Mouse (Mus musculus) spleen, adult 2 months (tissue): ENCODE measurements around the gene Gm44511. TPM values are rescaled to one million over a fixed set of nuclear protein-coding genes. Genes with fewer than 3 reads are reported as not detected.
A peak's percentile ranks its signal among the peaks of the same experiment; 100 is the strongest.
"Not testable (repeated sequence)": the region's sequence is repeated elsewhere in the genome, so short reads cannot be mapped to it uniquely, and the experiment has no call there.

Experiments used
- DNase-seq, 2 experiments: peaks; one replicate each; pipeline versions ENCODE4 v3.0.0 to v3.0.0-alpha.2; 2012 to 2021; ENCODE audit warnings: low spot score in 2 of 2, low read depth in 1 of 2
- H3K27ac ChIP-seq: fragments of 200-500 bp; 2 replicates; pipeline ENCODE4 v1.5.1; 2012; ENCODE audit warnings: low read length, inconsistent platforms; ENCODE audit not compliant: insufficient read depth
- H3K27me3 ChIP-seq: fragments of 200-500 bp; 2 replicates; pipeline ENCODE4 v1.6.1; 2012; ENCODE audit warnings: mild to moderate bottlenecking, moderate library complexity, low read length, inconsistent platforms; ENCODE audit not compliant: control insufficient read depth, insufficient read depth
- H3K36me3 ChIP-seq: fragments of 200-500 bp; 2 replicates; pipeline ENCODE4 v1.6.1; 2012; ENCODE audit warnings: mild to moderate bottlenecking, low read length, inconsistent platforms; ENCODE audit not compliant: control insufficient read depth, insufficient read depth
- H3K4me1 ChIP-seq: fragments of 200-500 bp; 2 replicates; pipeline ENCODE4 v1.6.1; 2011; ENCODE audit warnings: inconsistent platforms; ENCODE audit not compliant: control insufficient read depth, insufficient read depth, insufficient read length
- H3K4me3 ChIP-seq: fragments of 200-500 bp; 2 replicates; pipeline ENCODE4 v1.5.1; 2011; ENCODE audit warnings: mild to moderate bottlenecking, inconsistent platforms; ENCODE audit not compliant: insufficient read depth, insufficient read length; ENCODE audit errors: extremely low read depth
- CTCF ChIP-seq: fragments of 200-500 bp; IDR thresholded peaks from 2 replicates; pipeline ENCODE4 v1.5.1; 2011; ENCODE audit warnings: mild to moderate bottlenecking, inconsistent platforms; ENCODE audit not compliant: insufficient read depth, insufficient read length, insufficient replicate concordance; ENCODE audit errors: extremely low read depth
- POLR2A ChIP-seq: fragments of 200-500 bp; IDR thresholded peaks from 2 replicates; pipeline ENCODE4 v1.6.1; 2011; ENCODE audit warnings: low read depth, low read length, inconsistent platforms
- WGBS: fragments of 180-500 bp; shearing (Covaris S2); methylation state at CpG from one replicate; pipeline ENCODE4 v1.1.7; 2018; 5-methylcytosine and 5-hydroxymethylcytosine counted together
- polyA plus RNA-seq: library from polyadenylated mRNA; depleted of rRNA; stranded (reverse); fragments of >200 nt; gene quantifications from 2 replicates; pipeline ENCODE4 v1.2.3, GENCODE M21; 2012

Gene Gm44511
- polyA plus RNA-seq, 1 experiment, result 0.23 TPM

- TF ChIP-seq CTCF, result no peak
- TF ChIP-seq POLR2A, result no peak
- Histone ChIP-seq H3K27ac (peak overlapping the region; percentile 53; the same call in 1 of the 2 replicates), H3K4me3 (peak overlapping the region; percentile 42; the same call in 1 of the 2 replicates), H3K27me3 (no peaks in the 10 kb centered on the region), H3K4me1 (peaks cover 12% of the 10 kb centered on the region; the same call in 1 of the 2 replicates), H3K36me3 (no peaks in the 10 kb centered on the region)
- 23% methylated on average over 10 of the region's 10 CpGs for WGBS
- peak in 1 of 2 experiments; percentile 40 for DNase-seq
Observed at GRCm38 (mm10) chr6:128802557-128802956, 23.6 kb downstream of the Gm44511 start.

- DNase-seq, H3K4me3 ChIP-seq, H3K27me3 ChIP-seq, H3K27ac ChIP-seq, H3K36me3 ChIP-seq: not testable (repeated sequence)
- WGBS, result 78% methylated on average over 5 of the region's 5 CpGs
- peaks cover 22% of the 10 kb centered on the region; the same call in 1 of the 2 replicates for H3K4me1 ChIP-seq
Observed at GRCm38 (mm10) chr6:128800696-128801095, 25.4 kb downstream of the Gm44511 start.

DNA sequence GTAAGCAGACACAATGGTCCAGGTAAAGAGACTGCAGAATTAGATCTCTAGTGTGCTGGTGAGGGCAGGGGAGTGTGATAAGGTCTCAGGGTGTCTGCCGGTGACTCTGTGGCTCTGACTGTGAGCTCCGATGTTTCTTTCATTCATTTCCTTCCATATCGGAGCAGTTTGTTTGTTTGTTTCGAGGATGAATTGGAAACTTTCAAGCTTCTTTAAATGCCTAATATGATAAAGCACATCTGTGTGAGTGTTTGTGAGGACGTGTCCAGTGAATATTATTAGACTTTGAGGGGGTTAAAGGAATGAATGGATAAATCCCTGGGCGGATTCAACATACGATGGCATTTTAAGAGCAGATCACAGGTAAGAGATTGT, 26.2 kb downstream of the Gm44511 start:
- WGBS, result 35% methylated on average over 7 of the region's 7 CpGs
- Histone ChIP-seq H3K27ac (no peak overlapping the region), H3K27me3 (no peaks in the 10 kb centered on the region), H3K4me1 (peaks cover 22% of the 10 kb centered on the region; the same call in 1 of the 2 replicates), H3K4me3 (peak overlapping the region; percentile 92), H3K36me3 (no peaks in the 10 kb centered on the region)
- DNase-seq, result no peak
- TF ChIP-seq CTCF (no peak), POLR2A (no peak)

GRCm38 (mm10) chr6:128799144-128799895, 26.8 kb downstream of the Gm44511 start:
- peak; percentile 69 to 80 for DNase-seq
- WGBS, result under 1% methylated on average over 49 of the region's 49 CpGs
- not testable (repeated sequence) for H3K36me3 ChIP-seq, H3K27me3 ChIP-seq
- Histone ChIP-seq H3K4me1 (peaks cover 24% of the 10 kb centered on the region; the same call in 1 of the 2 replicates), H3K4me3 (peak overlapping the region; percentile 92), H3K27ac (peak overlapping the region; percentile 86)
- TF ChIP-seq CTCF, result peak; percentile 48; the same call in 1 of the 2 replicates

- under 1% methylated on average over 20 of the region's 20 CpGs for WGBS
- Histone ChIP-seq H3K4me1 (peaks cover 24% of the 10 kb centered on the region; the same call in 1 of the 2 replicates), H3K4me3 (peak overlapping the region; percentile 92), H3K27ac (peak overlapping the region; percentile 86)
- not testable (repeated sequence) for H3K36me3 ChIP-seq, H3K27me3 ChIP-seq
- peak; percentile 58 to 59 for DNase-seq
Observed at GRCm38 (mm10) chr6:128798772-128799143, 27.4 kb downstream of the Gm44511 start.

GRCm38 (mm10) chr6:128797936-128798771, 28.0 kb downstream of the Gm44511 start:
- Histone ChIP-seq H3K36me3 (no peaks in the 10 kb centered on the region), H3K27ac (peak overlapping the region; percentile 41; the same call in 1 of the 2 replicates), H3K27me3 (no peaks in the 10 kb centered on the region), H3K4me1 (peaks cover 24% of the 10 kb centered on the region; the same call in 1 of the 2 replicates), H3K4me3 (peak overlapping the region; percentile 17; the same call in 1 of the 2 replicates)
- TF ChIP-seq CTCF (no peak), POLR2A (no peak)
- WGBS, result 55% methylated on average over 15 of the region's 15 CpGs
- DNase-seq, result no peak
